Mouse (Mus musculus) stomach, postnatal 0 days (tissue): Measurements from ENCODE around the gene Cse1l.

Source experiments
- CTCF ChIP-seq: IDR thresholded peaks from 2 replicates; pipeline ENCODE4 v1.5.1; 2016; ENCODE audit warnings: antibody characterized with exemption, low read depth, mild to moderate bottlenecking, moderate library complexity
- EP300 ChIP-seq: optimal IDR thresholded peaks from 2 replicates; pipeline ENCODE3; 2016; ENCODE audit warnings: antibody characterized with exemption

- TF ChIP-seq EP300, result no peak
- TF ChIP-seq CTCF, result peak; percentile 31; the same call in 1 of the 2 replicates
Observed at GRCm38 (mm10) chr2:166990861-166991260, 85.0 kb downstream of the Cse1l start.
